Mouse (Mus musculus) liver, adult 2 months (tissue): ENCODE measurements around the gene Upb1. TPM values are rescaled to one million over a fixed set of nuclear protein-coding genes. Genes with fewer than 3 reads are reported as not detected.
"Not testable (repeated sequence)": the region's sequence is repeated elsewhere in the genome, so short reads cannot be mapped to it uniquely, and the experiment has no call there.

ENCODE experiments used
- DNase-seq: peaks from one replicate; pipeline ENCODE4 v3.0.0-alpha.2; 2011; ENCODE audit warnings: low read depth, low spot score; ENCODE audit errors: extremely low read depth
- H3K27ac ChIP-seq: fragments of 200-500 bp; replicated peaks from 2 replicates; pipeline ENCODE4 v1.5.1; 2012; ENCODE audit warnings: low read depth, mild to moderate bottlenecking, control low read depth, inconsistent platforms, low read length; ENCODE audit not compliant: insufficient read depth
- H3K27me3 ChIP-seq: fragments of 200-500 bp; 2 replicates; pipeline ENCODE4 v1.6.1; 2012; ENCODE audit warnings: mild to moderate bottlenecking, moderate library complexity, low read length, inconsistent platforms; ENCODE audit not compliant: control insufficient read depth, insufficient read depth
- H3K36me3 ChIP-seq: fragments of 200-500 bp; 2 replicates; pipeline ENCODE4 v1.6.1; 2012; ENCODE audit warnings: low read length, inconsistent platforms; ENCODE audit not compliant: control insufficient read depth, insufficient read depth
- H3K4me1 ChIP-seq: fragments of 200-500 bp; 2 replicates; pipeline ENCODE4 v1.6.1; 2011; ENCODE audit warnings: low read length; ENCODE audit not compliant: control insufficient read depth, insufficient read depth
- H3K4me3 ChIP-seq: fragments of 200-500 bp; 2 replicates; pipeline ENCODE4 v1.5.1; 2011; ENCODE audit warnings: low read depth, mild to moderate bottlenecking, control low read depth, low read length, moderate library complexity; ENCODE audit not compliant: insufficient read depth
- H3K79me2 ChIP-seq: fragments of 200-500 bp; 2 replicates; pipeline ENCODE4 v1.6.1; 2012; ENCODE audit warnings: inconsistent platforms, mild to moderate bottlenecking, low read length, moderate library complexity; ENCODE audit not compliant: control insufficient read depth, insufficient read depth
- H3K9ac ChIP-seq: fragments of 200-500 bp; 2 replicates; pipeline ENCODE4 v1.6.1; 2012; ENCODE audit warnings: low read depth, mild to moderate bottlenecking, control low read depth, inconsistent platforms, low read length
- CTCF ChIP-seq: fragments of 200-500 bp; IDR thresholded peaks from 2 replicates; pipeline ENCODE4 v1.5.1; 2011; ENCODE audit warnings: low read depth, low read length, control low read depth
- POLR2A ChIP-seq: fragments of 200-500 bp; IDR thresholded peaks from 2 replicates; pipeline ENCODE4 v1.6.1; 2011; ENCODE audit warnings: low read length, control low read depth; ENCODE audit not compliant: insufficient read depth; ENCODE audit errors: extremely low read depth
- WGBS: fragments of 180-500 bp; shearing (Covaris S2); methylation state at CpG from one replicate; pipeline ENCODE4 v1.1.7; 2018; 5-methylcytosine and 5-hydroxymethylcytosine counted together
- polyA plus RNA-seq: library from polyadenylated mRNA; depleted of rRNA; stranded (reverse); fragments of >200 nt; gene quantifications from 2 replicates; pipeline ENCODE4 v1.2.3, GENCODE M21; 2012
- total RNA-seq: library from RNA; depleted of rRNA; stranded (reverse); fragments of >200 nt; gene quantifications from 2 replicates; pipeline ENCODE4 v1.2.3, GENCODE M21; 2014

Gene Upb1
- total and polyA plus RNA-seq, 2 experiments: 125 to 220 TPM

DNA sequence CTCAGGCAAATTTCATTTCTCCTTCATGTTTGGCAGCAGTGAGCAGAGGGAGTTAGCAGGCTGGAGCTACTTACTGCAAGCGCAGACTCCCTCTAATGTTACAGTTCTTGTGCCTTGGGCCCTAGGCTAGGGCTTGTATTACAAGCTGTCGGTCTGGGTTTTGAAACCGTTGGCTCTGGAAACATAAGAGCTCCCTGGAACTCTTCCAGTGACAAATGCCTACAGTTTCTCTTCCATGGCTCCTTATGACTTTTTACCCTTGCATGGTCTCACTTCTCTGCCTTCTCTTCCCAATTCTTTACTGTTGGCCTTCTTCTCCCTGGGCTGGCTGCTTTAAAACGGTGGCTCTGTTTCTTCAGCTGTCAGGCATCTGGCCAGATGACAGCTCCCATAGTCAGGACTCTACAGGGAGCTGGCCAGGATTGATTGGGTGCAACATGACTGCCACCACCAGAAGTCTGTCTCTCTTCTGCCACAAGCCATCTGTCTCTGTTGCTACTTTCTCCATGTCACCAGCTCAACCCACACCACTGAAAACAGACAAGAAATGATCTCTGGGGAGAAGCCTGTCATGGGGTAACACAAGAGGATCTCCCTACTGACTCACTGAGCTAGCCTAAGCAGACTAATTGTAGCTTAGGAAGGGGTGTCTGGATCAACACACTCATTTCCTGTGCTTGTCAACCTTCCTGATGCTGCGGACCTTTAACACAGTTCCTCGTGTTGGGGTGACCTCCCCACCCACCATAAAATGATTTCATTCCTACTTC is 65.1 kb downstream of the Upb1 start:
- Histone ChIP-seq H3K4me3 (no peak overlapping the region), H3K79me2 (no peaks in the 10 kb centered on the region), H3K9ac (no peak overlapping the region), H3K4me1 (no peaks in the 10 kb centered on the region; the same call in 1 of the 2 replicates), H3K27ac (no peak overlapping the region), H3K36me3 (no peaks in the 10 kb centered on the region), H3K27me3 (no peaks in the 10 kb centered on the region)
- peak; percentile 49 for DNase-seq
- no peak for TF ChIP-seq POLR2A
- no peak for TF ChIP-seq CTCF
- WGBS: 40% methylated on average over 6 of the region's 6 CpGs

- H3K36me3 ChIP-seq: no peaks in the 10 kb centered on the region
- peaks cover 9% of the 10 kb centered on the region; the same call in 1 of the 2 replicates for H3K4me1 ChIP-seq
- TF ChIP-seq POLR2A: no peak
- no peak for TF ChIP-seq CTCF
- no peaks in the 10 kb centered on the region for H3K27me3 ChIP-seq
- no peak overlapping the region for H3K4me3 ChIP-seq
- no peak for DNase-seq
- no peak overlapping the region for H3K27ac ChIP-seq
- WGBS: 89% methylated on average over 8 of the region's 8 CpGs
- no peaks in the 10 kb centered on the region for H3K79me2 ChIP-seq
- H3K9ac ChIP-seq: no peak overlapping the region
These were observed 72.5 kb downstream of the Upb1 start for GRCm38 (mm10) chr10:75473411-75473810.

- H3K4me1 ChIP-seq: peaks cover 9% of the 10 kb centered on the region; the same call in 1 of the 2 replicates
- H3K27ac ChIP-seq: 0 out of 2 replicates have a peak overlapping the region, but pooled peaks have one; percentile 29
- TF ChIP-seq CTCF (no peak), POLR2A (no peak)
- no peaks in the 10 kb centered on the region for H3K27me3 ChIP-seq
- no peaks in the 10 kb centered on the region for H3K36me3 ChIP-seq
- 29% methylated on average over 5 of the region's 5 CpGs for WGBS
- no peak overlapping the region for H3K4me3 ChIP-seq
- DNase-seq: no peak
- H3K9ac ChIP-seq: no peak overlapping the region; the same call in 1 of the 2 replicates
- no peaks in the 10 kb centered on the region for H3K79me2 ChIP-seq
These were observed 73.7 kb downstream of the Upb1 start for GRCm38 (mm10) chr10:75474571-75474970.

DNA sequence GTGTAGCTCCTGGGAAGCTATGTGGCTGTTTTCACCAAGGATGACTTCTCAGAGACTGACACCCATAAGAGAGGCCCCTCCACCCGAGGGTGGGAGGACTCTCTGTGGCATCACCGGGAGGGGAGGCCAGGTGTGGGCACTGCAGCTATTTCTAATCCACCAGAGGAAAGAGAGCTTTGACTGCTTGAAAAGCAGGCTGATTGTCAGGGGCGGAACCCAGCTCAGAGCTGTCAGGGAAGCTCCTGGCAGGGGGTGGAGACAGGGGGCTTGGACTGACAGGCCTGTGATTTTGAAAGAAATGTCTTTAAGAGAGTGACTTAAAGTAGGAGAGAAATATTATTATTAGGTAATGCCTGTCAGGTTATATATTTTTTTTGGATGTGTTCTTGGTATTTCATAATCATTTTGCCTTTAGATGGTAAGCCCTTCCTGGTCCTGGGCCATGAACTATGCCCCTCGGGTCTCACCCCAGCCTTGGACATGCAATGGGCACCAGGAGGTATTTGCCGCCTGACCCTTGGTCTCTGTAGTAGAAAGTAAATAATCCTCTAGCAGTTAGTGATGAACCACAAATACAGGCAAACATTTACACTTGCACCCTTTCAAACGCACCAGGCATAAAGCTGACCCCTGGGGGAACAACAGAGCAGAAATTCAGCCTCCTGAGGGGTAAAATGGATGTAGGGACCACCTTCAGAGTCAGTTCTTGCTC is 74.4 kb downstream of the Upb1 start:
- not testable (repeated sequence) for H3K27me3 ChIP-seq, H3K4me3 ChIP-seq, H3K9ac ChIP-seq, H3K36me3 ChIP-seq, H3K79me2 ChIP-seq, H3K4me1 ChIP-seq
- peak overlapping the region; percentile 79 for H3K27ac ChIP-seq
- WGBS: 25% methylated on average over 5 of the region's 6 CpGs
- peak; percentile 65 for DNase-seq

DNA sequence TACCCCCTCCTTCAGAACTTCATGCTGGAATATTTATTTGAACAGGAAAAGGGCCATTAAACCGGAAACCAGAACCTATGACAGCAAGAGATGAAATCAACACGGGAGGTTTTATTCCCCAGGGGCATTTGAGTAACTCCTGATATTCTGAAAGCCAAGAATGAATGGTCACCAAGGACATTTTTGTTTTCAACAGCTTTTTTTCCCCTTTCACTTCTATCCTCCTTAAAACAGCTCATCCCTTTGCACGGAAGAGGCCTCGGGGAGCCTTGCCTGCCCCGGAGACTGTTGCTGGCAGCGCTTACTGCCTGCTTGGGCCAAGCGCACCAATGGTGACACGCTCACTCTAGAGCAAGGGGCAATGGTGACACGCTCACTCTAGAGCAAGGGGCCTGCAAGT is 76.1 kb downstream of the Upb1 start:
- Histone ChIP-seq H3K4me3 (no peak overlapping the region), H3K79me2 (no peaks in the 10 kb centered on the region), H3K27ac (no peak overlapping the region), H3K9ac (no peak overlapping the region), H3K27me3 (no peaks in the 10 kb centered on the region), H3K4me1 (peaks cover 9% of the 10 kb centered on the region; the same call in 1 of the 2 replicates), H3K36me3 (no peaks in the 10 kb centered on the region)
- DNase-seq: no peak
- TF ChIP-seq CTCF (no peak), POLR2A (no peak)
- 71% methylated on average over 9 of the region's 9 CpGs for WGBS

DNA sequence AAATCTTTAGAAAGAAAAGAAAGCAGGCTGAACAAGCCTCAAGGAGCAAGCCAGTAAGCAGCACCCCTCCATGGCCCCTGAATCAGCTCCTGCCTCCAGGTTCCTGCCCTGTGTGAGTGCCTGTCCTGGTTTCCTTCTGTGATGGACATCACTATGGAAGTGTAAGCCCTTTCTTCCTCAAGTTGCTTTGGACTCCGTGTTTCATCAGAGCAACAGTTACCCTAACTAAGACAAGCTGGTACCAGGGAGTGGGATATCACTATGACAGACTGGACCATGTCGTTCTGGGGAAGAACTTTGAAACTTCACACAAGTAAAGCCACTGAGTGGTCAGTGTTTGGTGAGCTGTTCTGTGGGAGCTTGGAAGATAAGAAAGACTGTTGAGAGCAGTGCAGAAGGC is 79.0 kb downstream of the Upb1 start:
- no peaks in the 10 kb centered on the region for H3K36me3 ChIP-seq
- H3K27me3 ChIP-seq: no peaks in the 10 kb centered on the region
- no peak for TF ChIP-seq CTCF
- TF ChIP-seq POLR2A: no peak
- H3K27ac ChIP-seq: no peak overlapping the region
- H3K79me2 ChIP-seq: no peaks in the 10 kb centered on the region
- no peak overlapping the region for H3K9ac ChIP-seq
- H3K4me3 ChIP-seq: no peak overlapping the region
- DNase-seq: no peak
- WGBS: 90% methylated on average over 2 of the region's 2 CpGs
- peaks cover 5% of the 10 kb centered on the region; the same call in 1 of the 2 replicates for H3K4me1 ChIP-seq
